Mouse (Mus musculus): Measurements from ENCODE around the gene En2.

GRCm38 (mm10) chr5:28159072-28159458 lies 6.4 kb upstream of the En2 start:
- no peak for TF ChIP-seq CTCF (IDR thresholded peaks at IDR 0.05; ENCODE audit: low read depth)
- no peak for TF ChIP-seq EP300 (optimal IDR thresholded peaks at IDR 0.05)
